Mouse (Mus musculus) liver, embryonic 14.5 days (tissue): ENCODE measurements around the gene Bcl9l. TPM values are rescaled to one million over a fixed set of nuclear protein-coding genes. Genes with fewer than 3 reads are reported as not detected.

ENCODE experiments used
- ATAC-seq: fragments of 200-750 bp; cut with Nextera tagmentation; 2 replicates; pipeline ENCODE4 v1.8.0; 2017; ENCODE audit warnings: moderate number of reproducible peaks, mild to moderate bottlenecking, moderate library complexity; ENCODE audit not compliant: insufficient read depth
- DNase-seq, 3 experiments: peaks; one replicate each; pipeline ENCODE4 v3.0.0-alpha.2; 2012 to 2013; ENCODE audit warnings: low read depth in 3 of 3, low spot score in 3 of 3
- H3K27ac ChIP-seq: fragments of 300-500 bp; sonication (generic); 2 replicates; pipeline ENCODE4 v1.5.1; 2014; ENCODE audit warnings: moderate library complexity, mild to moderate bottlenecking, control low read depth, inconsistent platforms
- H3K27me3 ChIP-seq: fragments of 300-500 bp; sonication (generic); 2 replicates; pipeline ENCODE4 v1.6.1; 2014; ENCODE audit warnings: mild to moderate bottlenecking, low read length, moderate library complexity; ENCODE audit not compliant: control insufficient read depth, insufficient read depth
- H3K36me3 ChIP-seq: fragments of 300-500 bp; sonication (generic); replicated peaks from 2 replicates; pipeline ENCODE4 v1.6.1; 2014; ENCODE audit warnings: low read depth; ENCODE audit not compliant: control insufficient read depth, insufficient read depth
- H3K4me1 ChIP-seq, 2 experiments: fragments of 200-500 bp in 1 of 2; fragments of 300-500 bp in 1 of 2; sonication (generic) in 1 of 2; replicated peaks; 2 replicates each; pipeline ENCODE4 v1.6.1; 2012 to 2014; ENCODE audit warnings: antibody characterized with exemption in 1 of 2, inconsistent platforms in 1 of 2, low read length in 1 of 2; ENCODE audit not compliant: control insufficient read depth in 2 of 2, insufficient read depth in 2 of 2
- H3K4me2 ChIP-seq: fragments of 300-500 bp; sonication (generic); 2 replicates; pipeline ENCODE4 v1.6.1; 2014; ENCODE audit warnings: low read depth, mild to moderate bottlenecking, control low read depth, moderate library complexity
- H3K4me3 ChIP-seq, 2 experiments: fragments of 200-500 bp in 1 of 2; fragments of 300-500 bp in 1 of 2; sonication (generic) in 1 of 2; 2 replicates each; pipeline ENCODE4 v1.5.1; 2012 to 2014; ENCODE audit warnings: low read depth in 2 of 2, low read length in 2 of 2, mild to moderate bottlenecking in 2 of 2, control low read depth in 1 of 2, inconsistent platforms in 1 of 2, moderate library complexity in 1 of 2; ENCODE audit not compliant: insufficient read depth in 1 of 2
- H3K9ac ChIP-seq: fragments of 300-500 bp; sonication (generic); replicated peaks from 2 replicates; pipeline ENCODE4 v1.6.1; 2014; ENCODE audit warnings: mild to moderate bottlenecking, control low read depth, moderate library complexity
- H3K9me3 ChIP-seq: fragments of 300-500 bp; sonication (generic); 2 replicates; pipeline ENCODE4 v1.6.1; 2016; ENCODE audit warnings: low read length, mixed read lengths; ENCODE audit not compliant: control insufficient read depth
- CTCF ChIP-seq: IDR thresholded peaks from 2 replicates; pipeline ENCODE4 v1.5.1; 2016; ENCODE audit warnings: antibody characterized with exemption, low read depth, control low read depth
- EP300 ChIP-seq: IDR thresholded peaks from 2 replicates; pipeline ENCODE4 v1.6.1; 2016; ENCODE audit warnings: antibody characterized with exemption, low read depth
- WGBS: fragments of 180-500 bp; shearing (Covaris S2); extraction: QIAGEN DNeasy Blood & Tissue Kit; methylation state at CpG from one replicate; pipeline ENCODE4 v1.1.7; 2014; ENCODE audit not compliant: insufficient replicate concordance; 5-methylcytosine and 5-hydroxymethylcytosine counted together
- polyA plus RNA-seq, 2 experiments: library from polyadenylated mRNA; depleted of rRNA in 1 of 2; stranded (reverse) in 1 of 2; unstranded in 1 of 2; fragments of >200 nt; fragmentation: Nextera tagmentation in 1 of 2; extraction: Ambion mirVana in 1 of 2; gene quantifications; 2 replicates each; pipeline versions ENCODE4 v1.2.1 to v1.2.3; 2012 to 2014

Bcl9l gene
- polyA plus RNA-seq, 2 experiments, result 1.5 to 1.6 TPM

- peaks cover 0 to 2% of the 10 kb centered on the region in 2 experiments; a peak in 1 of 4 replicates for H3K4me1 ChIP-seq
- TF ChIP-seq CTCF (no peak), EP300 (no peak)
- H3K9ac ChIP-seq, result no peak overlapping the region
- no peak overlapping the region for H3K27ac ChIP-seq
- no peak overlapping the region for H3K4me3 ChIP-seq
- WGBS, result 67% methylated on average over 20 of the region's 20 CpGs
- ATAC-seq, result no peak
- no peak for DNase-seq
- no peak overlapping the region for H3K4me2 ChIP-seq
- H3K36me3 ChIP-seq, result no peaks in the 10 kb centered on the region
- H3K27me3 ChIP-seq, result no peaks in the 10 kb centered on the region
- no peaks in the 10 kb centered on the region for H3K9me3 ChIP-seq
Observed at GRCm38 (mm10) chr9:44504893-44505823, 22.5 kb downstream of the Bcl9l start.

GRCm38 (mm10) chr9:44505824-44506467 is 23.3 kb downstream of the Bcl9l start:
- no peak overlapping the region for H3K27ac ChIP-seq
- no peak for DNase-seq
- H3K4me2 ChIP-seq, result no peak overlapping the region
- TF ChIP-seq EP300 (no peak), CTCF (no peak)
- 48% methylated on average over 23 of the region's 23 CpGs for WGBS
- H3K27me3 ChIP-seq, result no peaks in the 10 kb centered on the region
- no peaks in the 10 kb centered on the region for H3K36me3 ChIP-seq
- no peaks in the 10 kb centered on the region for H3K9me3 ChIP-seq
- H3K4me3 ChIP-seq, result no peak overlapping the region
- no peak overlapping the region for H3K9ac ChIP-seq
- peaks cover 0 to under 1% of the 10 kb centered on the region in 2 experiments; a peak in 1 of 4 replicates for H3K4me1 ChIP-seq
- no peak for ATAC-seq

GRCm38 (mm10) chr9:44506566-44506965 is 23.9 kb downstream of the Bcl9l start:
- Histone ChIP-seq H3K4me2 (no peak overlapping the region), H3K9ac (no peak overlapping the region), H3K27me3 (no peaks in the 10 kb centered on the region), H3K27ac (no peak overlapping the region), H3K9me3 (no peaks in the 10 kb centered on the region), H3K4me3 (no peak overlapping the region), H3K36me3 (no peaks in the 10 kb centered on the region), H3K4me1 (no peaks in the 10 kb centered on the region; a peak in 1 of 4 replicates)
- no peak for DNase-seq
- 88% methylated on average over 13 of the region's 13 CpGs for WGBS
- TF ChIP-seq CTCF, result no peak
- TF ChIP-seq EP300, result no peak
- no peak for ATAC-seq

- no peak overlapping the region for H3K9ac ChIP-seq
- DNase-seq, result no peak
- no peak for ATAC-seq
- 75% methylated on average over 6 of the region's 6 CpGs for WGBS
- no peak overlapping the region for H3K4me2 ChIP-seq
- no peak overlapping the region for H3K27ac ChIP-seq
- no peaks in the 10 kb centered on the region for H3K27me3 ChIP-seq
- H3K36me3 ChIP-seq, result no peaks in the 10 kb centered on the region
- TF ChIP-seq EP300 (no peak), CTCF (no peak)
- no peaks in the 10 kb centered on the region for H3K9me3 ChIP-seq
- no peak overlapping the region for H3K4me3 ChIP-seq
- H3K4me1 ChIP-seq, result no peaks in the 10 kb centered on the region; a peak in 1 of 4 replicates
Observed at GRCm38 (mm10) chr9:44507345-44507744, 24.7 kb downstream of the Bcl9l start.

DNA sequence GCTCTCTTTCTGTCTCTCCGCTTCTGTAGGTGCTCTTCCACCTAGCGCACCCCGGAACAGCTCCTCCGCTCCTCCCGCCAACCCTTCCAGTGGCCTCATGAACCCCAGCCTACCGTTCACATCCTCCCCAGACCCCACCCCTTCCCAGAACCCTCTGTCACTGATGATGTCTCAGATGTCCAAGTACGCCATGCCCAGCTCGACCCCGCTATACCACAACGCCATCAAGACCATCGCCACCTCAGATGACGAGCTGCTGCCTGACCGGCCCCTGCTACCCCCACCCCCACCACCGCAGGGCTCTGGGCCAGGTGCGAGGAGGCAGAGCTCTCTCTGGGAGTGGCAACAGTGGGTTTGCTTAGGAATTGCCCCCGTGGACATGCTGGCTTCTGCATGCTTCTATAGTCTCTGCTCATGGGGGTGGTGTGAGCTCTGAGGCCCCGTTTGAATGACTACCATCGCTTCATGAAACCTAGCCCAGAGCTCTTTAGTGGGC is 25.5 kb downstream of the Bcl9l start:
- Histone ChIP-seq H3K9ac (no peak overlapping the region), H3K4me1 (peaks cover 0 to 3% of the 10 kb centered on the region in 2 experiments; a peak in 1 of 4 replicates), H3K36me3 (no peaks in the 10 kb centered on the region), H3K27ac (no peak overlapping the region), H3K27me3 (no peaks in the 10 kb centered on the region), H3K4me3 (no peak overlapping the region), H3K9me3 (no peaks in the 10 kb centered on the region), H3K4me2 (no peak overlapping the region)
- DNase-seq (no peak), ATAC-seq (no peak)
- WGBS, result 78% methylated on average over 18 of the region's 18 CpGs
- no peak for TF ChIP-seq CTCF
- TF ChIP-seq EP300, result no peak
